Mouse (Mus musculus): ENCODE data around the gene Hspa8. TPM values are rescaled to one million over a fixed set of nuclear protein-coding genes. Genes with fewer than 3 reads are reported as not detected.
"Not testable (repeated sequence)": the region's sequence is repeated elsewhere in the genome, so short reads cannot be mapped to it uniquely, and the experiment has no call there.

The Hspa8 gene
- polyA plus RNA-seq, 1 experiment = 1,837 TPM

DNA sequence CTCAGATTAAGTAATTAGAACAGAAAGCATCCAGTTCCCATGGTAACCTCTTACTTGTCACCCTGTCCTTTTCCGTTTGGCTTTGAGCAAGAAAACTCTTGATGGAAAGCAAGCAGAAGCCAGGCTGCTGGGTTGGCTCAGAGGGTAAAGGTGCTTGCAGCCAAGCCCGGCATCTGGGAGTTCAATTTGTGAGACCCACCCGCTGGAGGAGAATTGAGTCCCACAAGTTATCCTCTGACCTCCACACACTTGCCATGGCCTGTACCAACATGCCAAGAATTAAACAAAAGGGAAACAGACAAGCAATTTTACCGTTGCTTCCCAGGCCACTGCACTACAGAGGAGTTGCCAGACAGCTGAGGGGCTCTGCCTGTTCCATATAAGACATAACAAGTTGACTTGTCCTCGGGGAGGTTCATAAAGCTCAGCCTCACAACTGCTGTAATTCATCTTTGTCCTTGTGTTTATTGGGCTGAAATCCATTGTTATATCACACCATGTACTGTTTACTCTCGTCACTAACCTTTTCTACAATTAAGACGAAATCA lies 34.7 kb upstream of the Hspa8 start:
- Histone ChIP-seq H3K4me3 (ENCODE audit: insufficient read depth, low read depth, low read length) (no peak overlapping the region), H3K4me1 (ENCODE audit: control insufficient read depth, insufficient read depth, low read length) (0 out of 2 replicates have a peak, but pooled peaks cover 4% of the 10 kb centered on the region), H3K27ac (ENCODE audit: insufficient read depth, low read depth, low read length) (peak overlapping the region; percentile 54)
- WGBS = 48% methylated on average over 7 of the region's 7 CpGs
- TF ChIP-seq CTCF (IDR thresholded peaks at IDR 0.05; ENCODE audit: insufficient read depth, low read depth, low read length) (no peak), POLR2A (IDR thresholded peaks at IDR 0.05; ENCODE audit: insufficient read depth, low read depth, low read length) (no peak)

DNA sequence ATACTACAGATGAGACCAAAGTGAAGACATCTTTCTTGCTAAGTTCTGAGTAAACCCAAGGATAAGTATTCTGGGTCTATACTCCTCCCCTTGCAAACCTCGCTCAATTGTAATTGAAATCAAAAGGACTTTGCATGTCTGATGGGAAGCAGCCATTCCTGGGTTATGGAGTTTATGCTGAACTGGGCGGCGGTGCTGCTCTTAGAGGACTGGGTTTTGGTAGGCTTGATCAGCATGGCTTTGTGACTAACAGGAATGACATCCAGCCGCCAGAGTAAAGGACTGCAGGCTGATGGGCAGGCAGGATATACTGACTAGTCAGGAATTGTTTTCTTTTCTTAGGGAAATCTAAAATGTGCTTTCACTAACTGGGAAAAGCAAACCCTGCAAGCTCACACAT lies 32.8 kb upstream of the Hspa8 start:
- Histone ChIP-seq H3K4me1 (ENCODE audit: control insufficient read depth, insufficient read depth, low read length) (0 out of 2 replicates have a peak, but pooled peaks cover 4% of the 10 kb centered on the region), H3K27ac (ENCODE audit: insufficient read depth, low read depth, low read length) (no peak overlapping the region), H3K4me3 (ENCODE audit: insufficient read depth, low read depth, low read length) (no peak overlapping the region)
- no peak for TF ChIP-seq POLR2A (IDR thresholded peaks at IDR 0.05; ENCODE audit: insufficient read depth, low read depth, low read length)
- TF ChIP-seq CTCF (IDR thresholded peaks at IDR 0.05; ENCODE audit: insufficient read depth, low read depth, low read length) = no peak
- 90% methylated on average over 4 of the region's 4 CpGs for WGBS

DNA sequence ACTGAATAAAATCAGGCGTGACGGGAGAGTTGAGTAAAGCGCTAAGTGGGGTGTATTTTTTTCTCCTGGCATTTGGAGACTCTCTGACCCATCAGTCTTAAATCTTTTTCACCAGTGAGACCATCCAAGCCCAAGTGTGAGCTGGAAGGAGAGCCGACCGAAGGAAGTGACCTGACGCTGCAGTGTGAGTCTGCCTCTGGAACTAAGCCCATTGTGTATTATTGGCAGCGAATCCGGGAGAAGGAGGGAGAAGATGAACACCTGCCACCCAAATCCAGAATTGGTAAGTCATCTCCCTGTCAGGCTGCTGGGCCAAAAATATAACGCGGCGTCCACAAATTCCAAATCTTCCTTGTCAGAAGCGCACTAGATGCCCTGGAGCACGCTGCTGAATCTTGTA lies 28.5 kb upstream of the Hspa8 start:
- WGBS = 72% methylated on average over 13 of the region's 13 CpGs
- Histone ChIP-seq H3K4me3 (ENCODE audit: insufficient read depth, low read depth, low read length) (no peak overlapping the region), H3K4me1 (ENCODE audit: control insufficient read depth, insufficient read depth, low read length) (no peaks in the 10 kb centered on the region), H3K27ac (ENCODE audit: insufficient read depth, low read depth, low read length) (no peak overlapping the region)
- TF ChIP-seq POLR2A (IDR thresholded peaks at IDR 0.05; ENCODE audit: insufficient read depth, low read depth, low read length) (no peak), CTCF (IDR thresholded peaks at IDR 0.05; ENCODE audit: insufficient read depth, low read depth, low read length) (no peak)

DNA sequence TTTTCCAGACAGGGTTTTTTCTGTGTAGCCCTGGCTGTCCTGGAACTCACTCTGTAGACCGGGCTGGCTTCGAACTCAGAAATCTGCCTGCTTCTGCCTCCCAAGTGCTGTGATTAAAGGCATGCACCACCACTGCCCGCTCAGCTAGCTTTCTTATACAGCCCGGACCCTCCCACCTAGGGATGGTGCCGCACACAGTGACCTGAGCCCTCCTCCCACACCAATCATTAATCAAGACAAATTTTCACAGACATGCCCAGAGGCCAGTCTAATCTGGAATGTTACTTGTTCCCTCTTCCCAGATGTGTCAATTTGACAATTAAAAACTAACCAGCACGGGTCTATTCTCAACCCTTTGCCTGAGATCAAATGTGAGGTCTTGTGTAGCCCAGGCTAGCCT lies 27.6 kb upstream of the Hspa8 start:
- not testable (repeated sequence) for H3K27ac ChIP-seq (ENCODE audit: insufficient read depth, low read depth, low read length); H3K4me1 ChIP-seq (ENCODE audit: control insufficient read depth, insufficient read depth, low read length); H3K4me3 ChIP-seq (ENCODE audit: insufficient read depth, low read depth, low read length)
- 91% methylated on average over 6 of the region's 6 CpGs for WGBS

DNA sequence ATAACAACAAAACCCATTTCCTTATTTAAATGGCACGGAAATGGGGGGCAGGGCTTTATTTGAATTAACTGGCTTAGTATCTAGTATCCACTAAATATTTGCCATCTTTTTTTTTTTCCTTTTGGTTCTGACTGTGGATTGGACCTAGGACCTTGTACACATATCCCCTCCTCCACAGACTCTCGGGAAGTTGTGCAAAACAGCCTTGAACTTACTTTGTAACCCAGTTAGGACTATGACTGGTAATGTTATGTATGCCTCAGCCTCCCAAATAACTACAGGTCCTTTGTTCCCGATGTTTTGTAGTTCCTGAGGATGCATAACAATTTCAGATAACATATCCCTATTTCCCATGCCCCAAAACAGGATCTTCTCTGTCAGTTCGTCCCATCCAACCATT lies 26.9 kb upstream of the Hspa8 start:
- Histone ChIP-seq H3K4me1 (ENCODE audit: control insufficient read depth, insufficient read depth, low read length) (no peaks in the 10 kb centered on the region), H3K27ac (ENCODE audit: insufficient read depth, low read depth, low read length) (no peak overlapping the region), H3K4me3 (ENCODE audit: insufficient read depth, low read depth, low read length) (no peak overlapping the region)
- TF ChIP-seq POLR2A (IDR thresholded peaks at IDR 0.05; ENCODE audit: insufficient read depth, low read depth, low read length) (no peak), CTCF (IDR thresholded peaks at IDR 0.05; ENCODE audit: insufficient read depth, low read depth, low read length) (no peak)
- WGBS = 84% methylated on average over 4 of the region's 4 CpGs

DNA sequence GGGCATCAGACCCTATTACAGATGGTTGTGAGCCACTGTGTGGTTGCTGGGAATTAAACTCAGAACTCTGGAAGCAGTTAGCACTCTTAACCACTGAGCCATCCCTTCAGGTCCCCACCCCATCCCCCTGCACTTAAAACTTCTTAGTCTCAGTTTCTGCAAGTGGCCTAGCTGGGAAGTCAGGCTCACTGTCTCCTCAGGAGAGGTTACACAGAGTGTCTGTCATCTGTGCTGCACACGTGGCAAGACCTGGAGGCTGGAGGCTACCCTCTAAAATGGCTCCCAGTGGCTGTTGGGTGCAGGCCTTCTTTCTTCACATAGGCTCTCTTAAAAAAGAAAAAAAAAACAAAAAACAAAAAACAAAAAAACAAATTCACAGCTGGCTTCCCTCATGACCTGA lies 24.7 kb upstream of the Hspa8 start:
- Histone ChIP-seq H3K4me3 (ENCODE audit: insufficient read depth, low read depth, low read length) (no peak overlapping the region), H3K27ac (ENCODE audit: insufficient read depth, low read depth, low read length) (no peak overlapping the region), H3K4me1 (ENCODE audit: control insufficient read depth, insufficient read depth, low read length) (peaks cover 3% of the 10 kb centered on the region)
- WGBS = 89% methylated on average over 1 of the region's 1 CpGs
- no peak for TF ChIP-seq POLR2A (IDR thresholded peaks at IDR 0.05; ENCODE audit: insufficient read depth, low read depth, low read length)
- TF ChIP-seq CTCF (IDR thresholded peaks at IDR 0.05; ENCODE audit: insufficient read depth, low read depth, low read length) = no peak

DNA sequence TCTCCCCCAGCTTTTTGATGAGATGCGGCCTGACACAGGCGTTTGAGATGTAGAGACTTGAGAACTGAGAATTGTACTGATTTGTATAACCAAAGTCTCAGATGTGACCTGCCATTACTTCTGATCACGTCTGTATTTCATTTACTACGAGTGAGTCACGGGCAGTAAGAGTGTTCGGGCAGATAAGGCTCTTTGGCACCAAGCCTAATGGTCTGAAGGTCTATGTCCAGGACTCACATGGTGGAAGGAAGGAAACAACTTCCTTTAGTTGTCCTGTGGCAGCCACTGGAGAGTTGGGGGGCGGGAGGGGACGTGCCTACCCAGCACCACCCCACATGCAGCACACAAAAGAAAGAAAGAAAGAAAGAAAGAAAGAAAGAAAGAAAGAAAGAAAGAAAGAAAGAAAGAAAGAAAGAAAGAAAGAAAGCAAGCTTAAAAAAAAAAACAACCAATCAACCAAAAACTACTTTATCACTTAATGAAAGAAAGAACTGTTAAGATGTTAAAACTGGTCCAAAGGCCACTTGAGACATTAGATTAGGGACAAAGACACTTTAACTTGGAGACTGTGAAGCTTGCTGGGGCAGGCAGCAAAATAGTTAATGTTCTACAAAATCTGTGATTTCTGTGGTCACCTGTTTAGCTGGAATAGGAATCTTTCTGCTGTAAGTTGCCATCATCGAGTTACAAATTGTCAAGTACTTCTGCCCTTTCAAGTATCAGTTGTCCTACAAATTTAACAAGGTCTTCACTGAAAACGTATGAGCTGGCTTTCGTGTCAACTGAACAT lies 24.1 kb upstream of the Hspa8 start:
- H3K4me3 ChIP-seq (ENCODE audit: insufficient read depth, low read depth, low read length) = no peak overlapping the region
- H3K4me1 ChIP-seq (ENCODE audit: control insufficient read depth, insufficient read depth, low read length) = peaks cover 5% of the 10 kb centered on the region
- WGBS = 77% methylated on average over 11 of the region's 11 CpGs
- TF ChIP-seq CTCF (IDR thresholded peaks at IDR 0.05; ENCODE audit: insufficient read depth, low read depth, low read length) (no peak), POLR2A (IDR thresholded peaks at IDR 0.05; ENCODE audit: insufficient read depth, low read depth, low read length) (no peak)
- H3K27ac ChIP-seq (ENCODE audit: insufficient read depth, low read depth, low read length) = no peak overlapping the region

DNA sequence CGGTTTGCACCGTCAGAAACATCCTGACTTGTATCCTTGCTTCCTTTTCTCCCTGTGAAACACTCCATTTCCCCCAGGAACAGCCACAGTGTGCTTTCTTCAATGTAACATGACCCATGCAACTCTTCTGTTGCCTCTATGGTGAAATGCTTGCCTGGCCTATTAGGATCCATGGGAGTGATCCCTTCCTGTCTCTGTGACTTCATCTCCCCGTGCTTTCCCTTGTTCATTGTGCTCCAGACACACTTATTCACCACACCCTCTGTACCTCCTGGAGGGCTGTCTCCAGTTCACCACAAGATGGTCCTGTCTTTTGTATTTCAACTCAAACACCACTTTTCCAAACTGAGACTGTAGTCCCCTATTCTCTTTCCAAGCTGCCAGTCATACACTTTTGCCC lies 20.7 kb upstream of the Hspa8 start:
- TF ChIP-seq POLR2A (IDR thresholded peaks at IDR 0.05; ENCODE audit: insufficient read depth, low read depth, low read length) (no peak), CTCF (IDR thresholded peaks at IDR 0.05; ENCODE audit: insufficient read depth, low read depth, low read length) (no peak)
- WGBS = 77% methylated on average over 3 of the region's 3 CpGs
- Histone ChIP-seq H3K4me1 (ENCODE audit: control insufficient read depth, insufficient read depth, low read length) (peaks cover 17% of the 10 kb centered on the region), H3K27ac (ENCODE audit: insufficient read depth, low read depth, low read length) (no peak overlapping the region), H3K4me3 (ENCODE audit: insufficient read depth, low read depth, low read length) (no peak overlapping the region)

DNA sequence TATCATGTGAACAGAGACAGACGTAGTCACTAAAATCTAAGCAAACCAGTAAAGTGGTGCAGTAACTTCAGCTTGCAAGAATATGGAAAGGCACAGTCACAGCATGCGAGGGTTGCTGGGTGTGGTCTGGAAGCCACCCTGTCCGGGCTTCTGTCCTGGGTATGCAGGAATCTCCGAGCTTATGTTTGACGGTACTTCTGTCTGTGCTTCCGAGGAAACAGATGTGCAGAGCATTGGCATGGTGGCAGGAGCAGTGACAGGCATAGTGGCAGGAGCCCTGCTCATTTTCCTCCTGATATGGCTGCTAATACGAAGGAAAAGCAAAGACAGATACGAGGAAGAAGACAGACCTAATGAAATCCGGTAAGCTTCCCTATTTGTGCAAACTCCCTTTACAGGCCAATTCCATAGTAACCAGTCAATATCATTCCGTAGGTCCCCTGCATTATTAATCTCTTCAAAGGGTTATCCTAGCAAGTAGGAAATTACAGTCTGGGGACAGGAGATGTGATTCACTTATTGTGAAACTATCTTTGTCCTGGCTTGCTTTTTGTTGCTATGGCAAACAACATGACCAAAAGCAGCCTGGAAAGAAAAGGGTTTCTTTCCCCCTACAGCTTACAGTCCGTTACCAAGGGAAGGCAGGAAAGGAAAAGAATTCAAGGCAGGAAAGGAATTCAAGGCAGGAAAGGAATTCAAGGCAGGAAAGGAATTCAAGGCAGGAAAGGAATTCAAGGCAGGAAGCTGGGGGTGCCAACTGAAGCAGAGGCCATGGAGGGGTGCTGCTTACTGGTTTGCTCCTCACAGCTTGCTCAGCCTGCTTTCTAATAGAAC lies 19.7 kb upstream of the Hspa8 start:
- Histone ChIP-seq H3K4me1 (ENCODE audit: control insufficient read depth, insufficient read depth, low read length) (peaks cover 17% of the 10 kb centered on the region), H3K27ac (ENCODE audit: insufficient read depth, low read depth, low read length) (peak overlapping the region; percentile 72), H3K4me3 (ENCODE audit: insufficient read depth, low read depth, low read length) (no peak overlapping the region)
- WGBS = 43% methylated on average over 11 of the region's 11 CpGs
- no peak for TF ChIP-seq CTCF (IDR thresholded peaks at IDR 0.05; ENCODE audit: insufficient read depth, low read depth, low read length)
- TF ChIP-seq POLR2A (IDR thresholded peaks at IDR 0.05; ENCODE audit: insufficient read depth, low read depth, low read length) = no peak

Data from olfactory bulb, adult 2 months (tissue).